Mouse (Mus musculus): ENCODE data around the gene Creld1. TPM values are rescaled to one million over a fixed set of nuclear protein-coding genes. Genes with fewer than 3 reads are reported as not detected.

Creld1 gene
- polyA plus RNA-seq, 1 experiment from 2014 or later = 36.3 TPM

GRCm38 (mm10) chr6:113444207-113444965 lies 38.7 kb upstream of the Creld1 start:
- H3K27ac ChIP-seq = no peak overlapping the region
- H3K36me3 ChIP-seq = peaks cover 28% of the 10 kb centered on the region
- no peaks in the 10 kb centered on the region for H3K9me3 ChIP-seq
- H3K27me3 ChIP-seq = no peaks in the 10 kb centered on the region
- ATAC-seq (ENCODE audit: borderline replicate concordance, extremely low read depth, low FRiP score, low TSS enrichment) = no peak
- H3K4me1 ChIP-seq = peaks cover 13% of the 10 kb centered on the region
- H3K4me3 ChIP-seq = no peak overlapping the region
- no peak overlapping the region for H3K4me2 ChIP-seq
- 78% methylated on average over 8 of the region's 8 CpGs for WGBS
- no peak overlapping the region for H3K9ac ChIP-seq

GRCm38 (mm10) chr6:113447639-113448038 lies 35.5 kb upstream of the Creld1 start:
- H3K4me2 ChIP-seq = no peak overlapping the region
- no peak overlapping the region for H3K9ac ChIP-seq
- no peak for ATAC-seq (ENCODE audit: borderline replicate concordance, extremely low read depth, low FRiP score, low TSS enrichment)
- H3K36me3 ChIP-seq = peaks cover 28% of the 10 kb centered on the region
- H3K27me3 ChIP-seq = no peaks in the 10 kb centered on the region
- no peak overlapping the region for H3K27ac ChIP-seq
- peaks cover 9% of the 10 kb centered on the region for H3K4me1 ChIP-seq
- H3K4me3 ChIP-seq = no peak overlapping the region
- H3K9me3 ChIP-seq = no peaks in the 10 kb centered on the region
- 95% methylated on average over 4 of the region's 4 CpGs for WGBS

GRCm38 (mm10) chr6:113451839-113452238 lies 31.3 kb upstream of the Creld1 start:
- peak; percentile 42; the same call in 1 of the 2 replicates for ATAC-seq (ENCODE audit: borderline replicate concordance, extremely low read depth, low FRiP score, low TSS enrichment)
- Histone ChIP-seq H3K27ac (no peak overlapping the region), H3K27me3 (no peaks in the 10 kb centered on the region), H3K4me1 (no peaks in the 10 kb centered on the region), H3K4me2 (no peak overlapping the region), H3K4me3 (no peak overlapping the region), H3K9me3 (no peaks in the 10 kb centered on the region), H3K9ac (no peak overlapping the region), H3K36me3 (peaks cover 19% of the 10 kb centered on the region)
- 56% methylated on average over 2 of the region's 2 CpGs for WGBS

GRCm38 (mm10) chr6:113455007-113455406 lies 28.1 kb upstream of the Creld1 start:
- ATAC-seq (ENCODE audit: borderline replicate concordance, extremely low read depth, low FRiP score, low TSS enrichment) = no peak
- Histone ChIP-seq H3K9me3 (no peaks in the 10 kb centered on the region), H3K4me2 (no peak overlapping the region), H3K27ac (no peak overlapping the region), H3K27me3 (no peaks in the 10 kb centered on the region), H3K9ac (no peak overlapping the region), H3K4me3 (no peak overlapping the region), H3K4me1 (peaks cover 5% of the 10 kb centered on the region), H3K36me3 (no peaks in the 10 kb centered on the region)
- 54% methylated on average over 5 of the region's 5 CpGs for WGBS

GRCm38 (mm10) chr6:113457952-113458534 lies 25.1 kb upstream of the Creld1 start, which contains the start of gene Il17re:
TSS of gene Il17re (plus strand) at chr6:113458484.
- Histone ChIP-seq H3K9me3 (no peaks in the 10 kb centered on the region), H3K9ac (peak within 1 kb of the TSS; percentile 31; the same call in 1 of the 2 replicates), H3K27me3 (no peaks in the 10 kb centered on the region), H3K4me2 (peak within 1 kb of the TSS; percentile 52), H3K4me3 (peak within 1 kb of the TSS; percentile 35), H3K4me1 (peaks cover 5% of the 10 kb centered on the region), H3K36me3 (no peaks in the 10 kb centered on the region), H3K27ac (peak within 1 kb of the TSS; percentile 74)
- ATAC-seq (ENCODE audit: borderline replicate concordance, extremely low read depth, low FRiP score, low TSS enrichment) = no peak
- 45% methylated on average over 9 of the region's 10 CpGs for WGBS

GRCm38 (mm10) chr6:113458635-113459034 lies 24.5 kb upstream of the Creld1 start:
- ATAC-seq (ENCODE audit: borderline replicate concordance, extremely low read depth, low FRiP score, low TSS enrichment) = peak; percentile 91

GRCm38 (mm10) chr6:113464040-113464439 lies 19.1 kb upstream of the Creld1 start:
- ATAC-seq (ENCODE audit: borderline replicate concordance, extremely low read depth, low FRiP score, low TSS enrichment) = no peak

More at GRCm38 (mm10) chr6:113458635-113459034, 24.5 kb upstream of the Creld1 start:
- H3K4me1 ChIP-seq = peaks cover 5% of the 10 kb centered on the region
- H3K36me3 ChIP-seq = no peaks in the 10 kb centered on the region
- 33% methylated on average over 10 of the region's 10 CpGs for WGBS
- H3K27me3 ChIP-seq = no peaks in the 10 kb centered on the region
- H3K4me3 ChIP-seq = peak overlapping the region; percentile 35
- H3K9ac ChIP-seq = peak overlapping the region; percentile 31; the same call in 1 of the 2 replicates
- H3K27ac ChIP-seq = peak overlapping the region; percentile 74
- H3K4me2 ChIP-seq = peak overlapping the region; percentile 52
- H3K9me3 ChIP-seq = no peaks in the 10 kb centered on the region

GRCm38 (mm10) chr6:113465602-113466001 lies 17.5 kb upstream of the Creld1 start:
- ATAC-seq (ENCODE audit: borderline replicate concordance, extremely low read depth, low FRiP score, low TSS enrichment) = no peak
- Histone ChIP-seq H3K9me3 (no peaks in the 10 kb centered on the region), H3K4me3 (no peak overlapping the region)

More at GRCm38 (mm10) chr6:113464040-113464439, 19.1 kb upstream of the Creld1 start:
- no peak overlapping the region for H3K27ac ChIP-seq
- no peaks in the 10 kb centered on the region for H3K27me3 ChIP-seq
- 57% methylated on average over 7 of the region's 7 CpGs for WGBS
- no peak overlapping the region for H3K4me3 ChIP-seq
- H3K4me2 ChIP-seq = no peak overlapping the region
- H3K9me3 ChIP-seq = no peaks in the 10 kb centered on the region
- peaks cover 3% of the 10 kb centered on the region; the same call in 1 of the 2 replicates for H3K4me1 ChIP-seq
- H3K9ac ChIP-seq = no peak overlapping the region
- H3K36me3 ChIP-seq = no peaks in the 10 kb centered on the region

GRCm38 (mm10) chr6:113468512-113468911 lies 14.6 kb upstream of the Creld1 start:
- H3K9ac ChIP-seq = no peak overlapping the region
- H3K36me3 ChIP-seq = no peaks in the 10 kb centered on the region
- WGBS = 56% methylated on average over 3 of the region's 3 CpGs
- ATAC-seq (ENCODE audit: borderline replicate concordance, extremely low read depth, low FRiP score, low TSS enrichment) = no peak
- no peak overlapping the region for H3K27ac ChIP-seq
- no peaks in the 10 kb centered on the region for H3K9me3 ChIP-seq
- H3K4me3 ChIP-seq = no peak overlapping the region
- H3K4me1 ChIP-seq = peaks cover 27% of the 10 kb centered on the region
- H3K27me3 ChIP-seq = peaks cover 12% of the 10 kb centered on the region
- H3K4me2 ChIP-seq = no peak overlapping the region

More at GRCm38 (mm10) chr6:113465602-113466001, 17.5 kb upstream of the Creld1 start:
- H3K4me1 ChIP-seq = peaks cover 14% of the 10 kb centered on the region
- no peak overlapping the region for H3K4me2 ChIP-seq
- H3K36me3 ChIP-seq = no peaks in the 10 kb centered on the region
- no peak overlapping the region for H3K27ac ChIP-seq
- 57% methylated on average over 5 of the region's 5 CpGs for WGBS
- H3K27me3 ChIP-seq = peaks cover 10% of the 10 kb centered on the region
- no peak overlapping the region for H3K9ac ChIP-seq

GRCm38 (mm10) chr6:113469021-113469420 lies 14.1 kb upstream of the Creld1 start:
- no peak overlapping the region for H3K27ac ChIP-seq
- WGBS = 8% methylated on average over 9 of the region's 9 CpGs
- peak overlapping the region; percentile 84 for H3K4me2 ChIP-seq
- peaks cover 12% of the 10 kb centered on the region for H3K27me3 ChIP-seq
- H3K4me1 ChIP-seq = peaks cover 27% of the 10 kb centered on the region
- H3K4me3 ChIP-seq = peak overlapping the region; percentile 39
- no peaks in the 10 kb centered on the region for H3K36me3 ChIP-seq
- no peaks in the 10 kb centered on the region for H3K9me3 ChIP-seq
- peak; percentile 53; the same call in 1 of the 2 replicates for ATAC-seq (ENCODE audit: borderline replicate concordance, extremely low read depth, low FRiP score, low TSS enrichment)
- peak overlapping the region; percentile 17; the same call in 1 of the 2 replicates for H3K9ac ChIP-seq

- Histone ChIP-seq H3K4me3 (peak overlapping the region; percentile 39), H3K9ac (peak overlapping the region; percentile 17; the same call in 1 of the 2 replicates), H3K4me2 (peak overlapping the region; percentile 84), H3K4me1 (peaks cover 27% of the 10 kb centered on the region), H3K27me3 (peaks cover 12% of the 10 kb centered on the region), H3K36me3 (no peaks in the 10 kb centered on the region), H3K27ac (no peak overlapping the region), H3K9me3 (no peaks in the 10 kb centered on the region)
- 1% methylated on average over 31 of the region's 31 CpGs for WGBS
- peak; percentile 25; the same call in 1 of the 2 replicates for ATAC-seq (ENCODE audit: borderline replicate concordance, extremely low read depth, low FRiP score, low TSS enrichment)
These were observed 13.7 kb upstream of the Creld1 start for GRCm38 (mm10) chr6:113469432-113469831.
